In genomic region chrX:51167976-51168375, GRCm38 (mm10) we compare ENCODE assay signal across 19 mouse cellular contexts.
"Had no signal": no experiment of that assay in that cellular context is flagged by ENCODE, and none has a peak within 500 bp of the region (broad histone marks: within the 10 kb centered on the region; RNA-seq: fewer than 3 reads in every experiment).

No protein-coding gene starts in this region.

- H3K4me2 ChIP-seq: liver, embryonic 15.5 days; lung, embryonic 15.5 days; midbrain, embryonic 12.5 days; neural tube, embryonic 12.5 days; stomach, embryonic 15.5 days had no signal

- H3K27ac ChIP-seq: liver, embryonic 15.5 days; lung, embryonic 15.5 days; macrophage; midbrain, embryonic 12.5 days; neural tube, embryonic 12.5 days; stomach, embryonic 15.5 days; stomach, postnatal 0 days had no signal

- H3K9me3 ChIP-seq: liver, embryonic 15.5 days; lung, embryonic 15.5 days; megakaryocyte, embryonic 14.5 days; midbrain, embryonic 12.5 days; neural tube, embryonic 12.5 days; stomach, embryonic 15.5 days had no signal

- ATAC-seq: liver, postnatal 0 days; lung, postnatal 0 days; midbrain, embryonic 16.5 days had no signal

- DNase-seq: liver, postnatal 0 days; lung, adult 2 months; lung, postnatal 14 days; lung, postnatal 36 days; midbrain, embryonic 14.5 days; right cerebral cortex, postnatal 14 days; thymus, adult 2 months; thymus, postnatal 25 days; thymus, postnatal 4 days had no signal

- H3K4me1 ChIP-seq: lung, embryonic 15.5 days; midbrain, embryonic 12.5 days; neural tube, embryonic 12.5 days; stomach, embryonic 15.5 days had no signal

- H3K9ac ChIP-seq: liver, embryonic 15.5 days; liver, postnatal 0 days; lung, embryonic 15.5 days; midbrain, embryonic 12.5 days; neural tube, embryonic 12.5 days; stomach, embryonic 15.5 days had no signal

- H3K27me3 ChIP-seq: liver, embryonic 15.5 days; lung, embryonic 15.5 days; midbrain, embryonic 12.5 days; neural tube, embryonic 12.5 days; stomach, embryonic 15.5 days had no signal

- H3K36me3 ChIP-seq: liver, embryonic 15.5 days; lung, embryonic 15.5 days; midbrain, embryonic 12.5 days; neural tube, embryonic 12.5 days; stomach, embryonic 15.5 days had no signal

- H3K4me3 ChIP-seq: liver, embryonic 15.5 days; lung, embryonic 15.5 days; megakaryocyte, embryonic 14.5 days; midbrain, embryonic 12.5 days; neural tube, embryonic 12.5 days; stomach, embryonic 15.5 days had no signal
